Mouse (Mus musculus): ENCODE measurements around the gene Polrmt. TPM values are rescaled to one million over a fixed set of nuclear protein-coding genes. Genes with fewer than 3 reads are reported as not detected.
A peak's percentile ranks its signal among the peaks of the same experiment; 100 is the strongest.

The Polrmt gene
- 10 to 100 TPM; 29.4 to 33.2 TPM for total RNA-seq (2021)
- long read RNA-seq, experiment 1, partial matches to known transcripts = 6 of 13 reads
- long read RNA-seq, experiment 1, other reads (novel, unspliced or antisense) = 3 of 13 reads
- long read RNA-seq, experiment 2, transcript Polrmt-201 (21 exons, 3,755 nt) = major isoform, 8 of 21 reads
- long read RNA-seq, experiment 2, partial matches to known transcripts = 10 of 21 reads
- long read RNA-seq, experiment 2, other reads (novel, unspliced or antisense) = 3 of 21 reads

DNA sequence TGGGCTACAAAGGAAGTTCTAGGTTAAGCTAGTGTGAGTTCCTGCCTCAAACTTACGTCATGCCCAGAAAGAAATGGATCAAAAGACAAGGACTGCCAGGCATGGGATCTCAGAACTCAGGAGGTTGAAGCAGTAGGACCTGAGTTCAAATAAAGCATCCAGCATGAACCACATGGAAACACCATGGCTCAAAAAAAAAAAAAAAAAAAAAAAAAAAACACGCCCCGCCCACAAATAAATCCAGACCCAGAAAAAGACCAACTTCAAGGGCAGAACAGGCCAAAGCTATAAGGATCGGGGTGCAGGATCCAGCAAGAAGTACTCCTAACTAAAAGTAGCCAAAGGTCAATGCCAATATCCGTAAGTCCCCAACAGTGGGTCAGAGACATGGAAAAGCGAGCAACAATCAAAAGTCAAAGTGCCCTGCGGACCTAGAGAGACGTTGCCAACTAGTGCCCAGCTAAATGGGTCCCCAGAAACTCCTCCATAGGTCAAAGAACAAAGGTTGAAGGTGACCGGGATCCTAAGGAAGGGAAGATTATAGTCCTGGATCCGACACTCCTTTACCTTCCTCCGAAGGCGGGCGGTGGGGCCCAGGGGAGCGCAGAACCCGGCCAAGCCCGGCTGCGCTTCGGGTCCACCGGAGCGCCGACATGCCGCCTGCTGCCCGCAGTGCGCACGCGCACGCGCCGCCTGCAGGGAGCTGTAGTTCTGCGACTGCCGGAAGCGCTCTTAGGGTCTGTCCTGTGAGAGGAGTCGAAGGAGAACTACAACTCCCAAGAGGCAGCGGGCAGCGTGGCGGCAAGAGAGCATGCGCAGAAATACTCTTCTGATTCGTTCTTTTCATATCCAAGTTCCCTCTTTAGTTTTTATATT lies at the start of gene Polrmt:
Polrmt (minus strand) TSS at position 684 of the 876 bp plus-strand sequence.
- intact Hi-C loops (cut with DNase I) = no loop called here
- peak; percentile 90 to 92 for DNase-seq

- DNase-seq = no peak
- intact Hi-C loops (cut with DNase I) = no loop called here
Measured at GRCm38 (mm10) chr10:79795905-79796304, 49.5 kb upstream of the Polrmt start.

DNA sequence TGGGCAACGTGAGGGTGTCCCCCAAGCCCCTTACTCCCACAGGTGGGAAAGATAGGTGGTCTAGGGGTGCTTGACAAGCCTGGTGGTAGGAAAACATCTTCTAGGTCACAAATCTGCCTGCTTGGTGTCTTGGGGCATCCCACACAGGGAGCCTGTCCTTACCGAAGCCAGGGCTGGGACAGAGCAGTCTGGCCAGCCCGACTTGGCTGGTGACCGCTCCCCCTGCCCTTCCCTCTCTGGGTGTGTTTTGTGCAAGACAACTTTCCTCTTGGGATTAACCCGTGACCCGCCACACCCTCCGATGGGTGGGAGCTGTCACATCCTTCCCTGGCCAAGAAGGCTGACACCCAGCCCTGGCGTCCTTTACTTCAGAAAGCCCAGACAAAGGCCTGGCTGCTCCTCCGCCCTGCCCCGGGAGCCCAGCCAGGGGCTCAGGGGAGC lies 48.1 kb upstream of the Polrmt start:
- DNase-seq = peak; percentile 82 to 87
- intact Hi-C loops (cut with DNase I) = no loop called here

DNA sequence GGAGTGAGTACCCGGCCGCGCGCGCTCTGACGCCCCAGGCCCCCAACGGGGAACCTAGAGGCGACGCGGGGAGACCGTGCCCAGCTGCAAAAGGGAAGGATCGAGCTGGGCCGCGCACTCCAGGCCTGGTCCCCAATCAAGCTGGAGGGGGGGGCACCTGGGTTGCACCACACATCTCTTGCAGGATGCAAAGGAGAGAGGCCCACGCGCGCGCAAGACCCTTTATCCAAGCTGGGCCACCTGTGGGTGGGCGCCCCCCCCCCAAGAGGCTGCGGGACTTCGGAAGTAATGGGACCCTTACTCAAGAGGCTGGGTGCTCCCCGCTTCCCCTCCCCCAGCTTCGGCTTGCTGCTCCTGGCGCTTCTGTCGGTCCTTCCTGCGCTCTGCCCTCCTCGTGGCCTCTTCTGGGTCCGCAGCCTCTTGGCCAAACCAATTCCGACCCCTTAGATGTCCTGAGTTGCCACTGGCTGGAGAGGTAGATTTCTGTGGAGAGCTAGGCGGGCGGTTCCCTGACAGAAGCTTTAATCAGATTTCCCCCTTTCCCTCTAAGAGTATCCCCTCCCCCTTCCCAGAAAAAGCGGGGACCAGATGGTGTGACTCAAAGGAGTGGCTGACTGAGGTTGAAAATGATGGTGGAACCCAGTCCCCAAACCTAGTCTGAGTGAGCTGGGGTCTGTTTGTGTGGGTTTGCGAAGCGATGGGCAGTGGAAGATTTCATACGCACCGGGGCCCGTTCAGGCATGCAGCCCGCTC lies 47.5 kb upstream of the Polrmt start:
- intact Hi-C loops (cut with DNase I) = loop anchor here (1.0 kb wide), 1 partner anchor 18 kb away; no protein-coding TSS in a partner anchor
- DNase-seq = no peak

GRCm38 (mm10) chr10:79793051-79793737 lies 46.8 kb upstream of the Polrmt start, which contains the start of gene Palm:
Gene Palm, plus strand, starts transcription at chr10:79793572.
- peak; percentile 71 to 81 for DNase-seq
- intact Hi-C loops (cut with DNase I) = loop anchor here (1.0 kb wide), 1 partner anchor 19 kb away; no protein-coding TSS in a partner anchor

DNA sequence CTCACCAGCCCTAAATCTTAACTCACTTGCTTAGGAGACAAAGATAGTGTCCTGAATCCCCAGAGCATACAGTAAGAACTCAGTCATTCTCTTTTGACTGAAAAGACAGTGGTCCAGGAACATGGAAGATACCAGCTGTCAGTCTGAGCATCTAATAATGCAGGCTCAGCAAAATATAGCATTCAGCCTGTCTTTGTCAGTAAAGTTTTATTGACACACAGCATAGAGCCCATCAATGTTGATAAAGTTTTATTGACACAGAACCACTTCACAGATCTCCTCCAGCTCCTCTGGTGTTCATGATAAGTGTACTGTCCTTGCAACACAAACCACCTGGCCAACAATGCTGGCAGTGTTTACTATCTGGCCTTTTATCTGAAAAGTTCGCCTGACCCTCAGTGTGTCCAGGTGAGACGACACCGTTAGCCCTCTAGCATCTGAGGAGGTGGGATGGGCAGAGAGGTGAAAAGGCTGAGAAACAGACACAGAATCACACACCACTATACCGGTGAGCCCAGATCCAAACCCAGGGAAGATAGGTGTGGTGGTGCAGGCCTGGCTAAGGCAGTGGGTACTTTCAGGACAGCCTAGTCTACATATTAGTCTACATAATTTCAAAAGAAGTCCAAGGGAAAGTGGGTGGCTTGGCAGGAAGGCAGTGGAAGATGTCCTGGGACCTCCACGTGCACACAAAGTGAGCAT lies 46.1 kb upstream of the Polrmt start:
- intact Hi-C loops (cut with DNase I) = loop anchor here (1.0 kb wide), 1 partner anchor 20 kb away; no protein-coding TSS in a partner anchor

DNA sequence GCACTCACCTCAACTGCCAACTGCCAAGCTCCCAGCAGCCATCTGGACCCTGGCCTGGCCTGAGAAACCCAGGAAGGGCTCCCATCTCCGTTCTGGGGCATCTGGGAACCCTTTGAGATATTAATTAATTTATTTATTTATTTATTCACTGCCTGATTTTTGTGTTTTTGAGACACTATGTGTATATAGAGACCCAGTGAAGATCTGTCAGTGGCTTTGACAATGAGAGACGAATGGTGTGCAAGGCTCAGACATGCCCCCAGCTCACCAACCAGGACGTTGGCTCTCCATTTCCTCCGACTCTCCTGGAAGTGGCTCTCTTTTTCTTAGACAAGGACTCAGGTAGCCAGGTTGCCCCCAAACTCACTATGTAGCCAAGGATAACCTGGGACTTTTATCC lies 44.5 kb upstream of the Polrmt start, which contains the start of gene Prss57:
Prss57 (minus strand) TSS at position 101 of the 400 bp plus-strand sequence.
- no peak for DNase-seq
- intact Hi-C loops (cut with DNase I) = no loop called here

More for the DNA sequence above, 46.1 kb upstream of the Polrmt start:
- no peak for DNase-seq

DNA sequence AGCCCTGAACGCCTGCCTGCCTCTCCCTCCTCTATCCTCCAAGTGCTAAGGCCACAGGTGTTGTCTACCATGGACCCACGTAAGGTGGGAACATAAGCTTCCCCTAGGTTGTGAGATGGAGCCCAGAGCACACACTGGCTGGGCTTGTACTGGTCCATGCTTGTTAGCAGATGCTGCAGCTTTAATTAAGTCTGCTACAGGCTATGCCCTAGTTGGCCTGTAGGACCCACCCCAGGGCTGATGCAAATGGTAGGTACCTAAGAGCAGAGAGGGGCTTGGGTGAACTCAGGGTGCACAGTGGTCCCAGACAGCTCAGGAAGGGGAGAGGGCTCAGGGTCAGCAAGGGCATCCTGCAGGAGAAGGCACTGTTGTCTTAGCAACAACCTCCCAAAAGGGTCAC lies 43.2 kb upstream of the Polrmt start:
- intact Hi-C loops (cut with DNase I) = loop anchor here (5.0 kb wide), 1 partner anchor 92 kb away; no protein-coding TSS in a partner anchor
- no peak for DNase-seq

DNA sequence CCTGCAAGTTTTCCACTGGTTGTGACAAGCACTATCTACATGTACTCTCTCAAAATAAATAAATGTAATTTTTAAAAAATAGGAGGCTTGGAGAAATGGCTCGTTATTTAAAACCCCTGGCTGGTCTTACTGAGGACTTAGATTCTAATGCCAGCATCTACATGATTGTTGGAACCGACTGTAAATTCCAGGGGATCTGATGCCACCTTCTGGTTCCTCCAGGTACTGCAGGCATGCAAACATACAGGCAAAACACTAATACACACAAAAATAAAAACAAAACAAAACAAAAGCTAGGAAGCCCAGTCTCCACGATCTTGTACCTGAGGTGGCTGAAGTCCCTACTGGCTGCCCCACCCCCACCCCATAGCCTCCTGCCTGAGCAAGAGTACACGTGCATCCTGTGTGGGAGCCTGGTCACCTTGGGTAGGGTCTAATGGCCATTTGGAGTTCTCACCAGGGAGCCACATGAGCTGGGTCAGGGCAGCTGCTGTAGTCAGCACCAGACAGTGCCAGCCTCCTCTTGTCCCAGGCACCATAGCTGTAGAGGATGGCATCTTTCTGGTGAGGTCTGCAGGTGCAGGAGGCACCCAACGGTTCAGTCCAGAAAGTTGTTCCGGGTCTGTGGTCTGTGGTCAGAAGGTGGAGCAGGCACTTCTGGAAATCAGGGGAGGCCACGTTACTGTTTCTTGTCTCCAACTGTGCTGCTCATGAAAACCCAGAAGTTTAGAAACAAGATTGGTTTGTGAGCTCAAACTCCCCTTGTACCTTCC lies 42.2 kb upstream of the Polrmt start:
- intact Hi-C loops (cut with DNase I) = loop anchor here (5.0 kb wide), 1 partner anchor 91 kb away; no protein-coding TSS in a partner anchor

DNA sequence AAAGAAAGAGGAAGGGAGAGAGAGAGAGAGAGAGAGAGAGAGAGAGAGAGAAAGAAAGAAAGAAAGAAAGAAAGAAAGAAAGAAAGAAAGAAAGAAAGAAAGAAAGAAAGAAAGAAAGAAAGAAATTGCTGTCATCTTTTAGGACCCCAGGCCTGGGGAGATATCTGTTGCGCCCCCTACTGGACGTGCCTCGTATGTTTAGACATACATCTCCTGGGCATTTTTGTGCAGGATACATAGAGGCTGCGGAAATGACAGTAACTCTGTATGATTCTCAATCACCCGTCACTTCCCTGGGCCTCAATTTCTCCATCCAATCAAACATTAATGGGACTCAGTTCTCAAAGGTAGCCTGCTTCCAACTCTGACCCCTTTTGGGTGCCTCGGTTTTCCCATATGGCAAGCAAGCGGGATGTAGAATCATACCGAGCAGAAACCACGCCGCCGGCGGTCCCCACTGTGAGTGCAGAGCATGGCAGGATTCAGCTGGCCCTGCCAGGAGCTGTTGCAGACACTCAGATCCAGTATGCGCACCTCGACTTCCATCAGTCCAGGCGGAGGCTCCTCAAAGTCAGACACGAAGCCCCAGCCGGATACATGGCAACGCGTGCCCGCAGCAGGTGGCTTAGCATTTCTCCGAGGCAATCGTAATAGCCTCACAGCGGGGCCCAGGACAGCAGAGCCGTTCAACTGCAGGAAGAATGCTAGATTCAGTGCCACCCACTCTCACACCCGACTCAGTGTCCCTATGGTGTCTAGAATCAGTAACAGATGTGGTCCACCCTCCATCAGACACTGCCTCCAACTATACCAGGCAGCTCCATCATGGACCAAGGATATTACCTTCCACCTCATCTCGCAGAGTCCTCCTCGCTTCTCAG lies 37.8 kb upstream of the Polrmt start:
- intact Hi-C loops (cut with DNase I) = no loop called here
- DNase-seq = no peak

More for the DNA sequence above, 42.2 kb upstream of the Polrmt start:
- DNase-seq = peak; percentile 67 to 69

GRCm38 (mm10) chr10:79783050-79783449 lies 36.7 kb upstream of the Polrmt start:
- DNase-seq = no peak

GRCm38 (mm10) chr10:79781956-79782355 lies 35.6 kb upstream of the Polrmt start:
- intact Hi-C loops (cut with DNase I) = no loop called here

More at GRCm38 (mm10) chr10:79783050-79783449, 36.7 kb upstream of the Polrmt start:
- intact Hi-C loops (cut with DNase I) = no loop called here

DNA sequence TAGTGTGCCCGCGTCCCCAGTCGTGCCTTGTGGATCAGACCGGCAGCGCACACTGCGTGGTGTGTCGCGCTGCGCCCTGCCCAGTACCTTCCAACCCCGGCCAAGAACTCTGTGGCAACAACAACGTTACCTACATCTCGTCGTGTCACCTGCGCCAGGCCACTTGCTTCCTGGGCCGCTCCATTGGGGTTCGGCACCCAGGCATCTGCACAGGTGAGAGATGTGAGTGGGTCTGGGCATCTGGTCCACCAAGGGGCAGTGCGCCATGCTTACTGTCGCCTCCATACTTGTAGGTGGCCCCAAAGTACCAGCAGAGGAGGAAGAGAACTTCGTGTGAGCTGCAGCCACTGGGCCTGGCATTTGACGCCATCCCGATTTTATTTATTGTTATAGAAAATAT lies 34.8 kb upstream of the Polrmt start:
- no peak for DNase-seq
- intact Hi-C loops (cut with DNase I) = no loop called here

More at GRCm38 (mm10) chr10:79781956-79782355, 35.6 kb upstream of the Polrmt start:
- DNase-seq = no peak

- no peak for DNase-seq
- intact Hi-C loops (cut with DNase I) = no loop called here
Measured at GRCm38 (mm10) chr10:79780664-79781015, 34.3 kb upstream of the Polrmt start.

DNA sequence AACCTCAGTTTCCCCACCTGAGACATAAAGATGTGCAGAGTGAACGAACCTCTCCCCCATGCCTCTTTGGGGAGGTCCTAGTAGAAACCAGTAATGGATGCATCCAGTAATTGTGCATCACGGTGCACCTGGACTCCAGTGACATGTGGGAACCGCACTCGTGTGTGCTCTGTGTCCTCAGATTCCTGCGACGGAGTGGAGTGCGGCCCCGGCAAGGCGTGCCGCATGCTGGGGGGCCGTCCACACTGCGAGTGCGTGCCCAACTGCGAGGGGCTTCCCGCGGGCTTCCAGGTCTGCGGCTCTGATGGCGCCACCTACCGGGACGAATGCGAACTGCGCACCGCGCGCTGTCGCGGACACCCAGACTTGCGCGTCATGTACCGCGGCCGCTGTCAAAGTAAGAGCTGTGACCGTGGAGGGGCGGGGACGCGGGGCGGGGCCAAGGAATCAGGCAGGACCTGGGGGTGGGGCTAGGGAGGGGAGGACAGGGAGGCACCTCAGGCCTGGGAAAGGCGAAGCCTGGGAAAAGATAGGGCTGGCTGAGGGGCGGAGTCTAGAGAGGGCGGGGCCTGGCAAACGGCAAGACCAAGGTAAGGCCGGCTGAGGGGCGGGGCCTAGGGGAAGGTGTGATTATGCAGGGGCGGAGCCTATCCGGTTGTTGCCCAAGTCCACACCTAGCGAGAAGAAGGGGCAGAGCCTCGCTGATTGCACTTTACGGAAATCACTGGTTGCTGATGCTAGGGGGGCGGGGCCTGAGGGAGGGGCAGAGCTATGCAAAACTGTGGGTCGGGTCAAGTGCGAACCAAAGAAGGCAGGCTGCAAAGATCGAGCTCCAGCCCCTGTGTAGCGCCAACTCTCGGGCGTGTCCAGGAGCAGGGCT lies 33.6 kb upstream of the Polrmt start:
- DNase-seq = peak; percentile 92
- intact Hi-C loops (cut with DNase I) = no loop called here

GRCm38 (mm10) chr10:79779193-79779592 lies 32.8 kb upstream of the Polrmt start:
- DNase-seq = no peak
- intact Hi-C loops (cut with DNase I) = no loop called here
